Mouse (Mus musculus): ENCODE measurements around the gene Cacnb1.

Cacnb1 gene

GRCm38 (mm10) chr11:98005686-98006085, 17.1 kb downstream of the Cacnb1 start:
- no peak for DNase-seq

GRCm38 (mm10) chr11:98005076-98005475, 17.8 kb downstream of the Cacnb1 start:
- no peak for DNase-seq

GRCm38 (mm10) chr11:98004161-98004560, 18.7 kb downstream of the Cacnb1 start:
- DNase-seq = no peak

GRCm38 (mm10) chr11:98003171-98003671, 19.6 kb downstream of the Cacnb1 start:
- no peak for DNase-seq

GRCm38 (mm10) chr11:98002627-98003026, 20.2 kb downstream of the Cacnb1 start:
- DNase-seq = peak; percentile 64

- DNase-seq = no peak
Measured at GRCm38 (mm10) chr11:98001986-98002385, 20.8 kb downstream of the Cacnb1 start.

GRCm38 (mm10) chr11:98001351-98001824, 21.4 kb downstream of the Cacnb1 start:
- no peak for DNase-seq

- no peak for DNase-seq
Measured at GRCm38 (mm10) chr11:98000378-98001140, 22.3 kb downstream of the Cacnb1 start.

- DNase-seq = no peak
Measured at GRCm38 (mm10) chr11:97999748-98000147, 23.1 kb downstream of the Cacnb1 start.

- no peak for DNase-seq
Measured at GRCm38 (mm10) chr11:97998898-97999608, 23.8 kb downstream of the Cacnb1 start.

GRCm38 (mm10) chr11:97998074-97998793, 24.6 kb downstream of the Cacnb1 start:
- DNase-seq = no peak

- no peak for DNase-seq
Measured at GRCm38 (mm10) chr11:97997387-97997960, 25.4 kb downstream of the Cacnb1 start.

GRCm38 (mm10) chr11:97996691-97997090, 26.1 kb downstream of the Cacnb1 start:
- no peak for DNase-seq

- no peak for DNase-seq
Measured at GRCm38 (mm10) chr11:97995564-97996288, 27.1 kb downstream of the Cacnb1 start, which contains the start of gene Arl5c. Arl5c (minus strand) TSS chr11:97996181.

- peak; percentile 71 for DNase-seq
Measured at GRCm38 (mm10) chr11:97994539-97995100, 28.2 kb downstream of the Cacnb1 start.

- peak; percentile 89 for DNase-seq
Measured at GRCm38 (mm10) chr11:97988530-97989096, 34.2 kb downstream of the Cacnb1 start.

- peak; percentile 93 for DNase-seq
Measured at GRCm38 (mm10) chr11:97987551-97988526, 35.0 kb downstream of the Cacnb1 start.

GRCm38 (mm10) chr11:97986738-97987465, 35.9 kb downstream of the Cacnb1 start:
- no peak for DNase-seq

All from cerebellum, adult 11 months (tissue).